Mouse (Mus musculus) midbrain, embryonic 13.5 days (tissue): Measurements from ENCODE around the gene Gm2a. TPM values are rescaled to one million over a fixed set of nuclear protein-coding genes. Genes with fewer than 3 reads are reported as not detected.

Source experiments
- ATAC-seq: fragments of 200-750 bp; cut with Nextera tagmentation; 2 replicates; pipeline ENCODE4 v1.8.0; 2017; ENCODE audit warnings: mild to moderate bottlenecking, moderate TSS enrichment, moderate library complexity
- H3K27ac ChIP-seq: fragments of 300-500 bp; sonication (generic); 2 replicates; pipeline ENCODE4 v1.5.1; 2015; ENCODE audit warnings: inconsistent platforms, mild to moderate bottlenecking, moderate library complexity
- H3K27me3 ChIP-seq: fragments of 300-500 bp; sonication (generic); 2 replicates; pipeline ENCODE4 v1.6.1; 2015; ENCODE audit warnings: mild to moderate bottlenecking, inconsistent platforms
- H3K36me3 ChIP-seq: fragments of 300-500 bp; sonication (generic); 2 replicates; pipeline ENCODE4 v1.6.1; 2015; ENCODE audit warnings: mild to moderate bottlenecking, inconsistent platforms
- H3K4me1 ChIP-seq: fragments of 300-500 bp; sonication (generic); replicated peaks from 2 replicates; pipeline ENCODE4 v1.6.1; 2015; ENCODE audit warnings: inconsistent platforms
- H3K4me2 ChIP-seq: fragments of 300-500 bp; sonication (generic); replicated peaks from 2 replicates; pipeline ENCODE4 v1.6.1; 2015; ENCODE audit warnings: moderate library complexity, mild to moderate bottlenecking, inconsistent platforms
- H3K4me3 ChIP-seq: fragments of 300-500 bp; sonication (generic); replicated peaks from 2 replicates; pipeline ENCODE4 v1.5.1; 2015; ENCODE audit warnings: mild to moderate bottlenecking, inconsistent platforms
- H3K9ac ChIP-seq: fragments of 300-500 bp; sonication (generic); replicated peaks from 2 replicates; pipeline ENCODE4 v1.6.1; 2015; ENCODE audit warnings: mild to moderate bottlenecking, inconsistent platforms
- H3K9me3 ChIP-seq: fragments of 300-500 bp; sonication (generic); 2 replicates; pipeline ENCODE4 v1.6.1; 2016; ENCODE audit warnings: mild to moderate bottlenecking, inconsistent platforms
- WGBS: fragments of 180-500 bp; shearing (Covaris S2); methylation state at CpG from one replicate; pipeline ENCODE4 v1.1.7; 2015; 5-methylcytosine and 5-hydroxymethylcytosine counted together
- polyA plus RNA-seq: library from polyadenylated mRNA; unstranded; fragments of >200 nt; fragmentation: Nextera tagmentation; extraction: Ambion mirVana; gene quantifications from 2 replicates; pipeline ENCODE4 v1.2.1, GENCODE M21; 2015

Gene Gm2a
- polyA plus RNA-seq, result 13.2 and 14.5 TPM in 2 replicates

GRCm38 (mm10) chr11:55097463-55098188, at the start of gene Gm2a:
TSS of gene Gm2a (plus strand) at chr11:55098115.
- H3K9ac ChIP-seq, result peak within 1 kb of the TSS; percentile 68
- H3K9me3 ChIP-seq, result no peaks in the 10 kb centered on the region
- no peaks in the 10 kb centered on the region for H3K27me3 ChIP-seq
- H3K4me2 ChIP-seq, result peak within 1 kb of the TSS; percentile 67
- 0 out of 2 replicates have a peak, but pooled peaks cover 2% of the 10 kb centered on the region for H3K36me3 ChIP-seq
- peak; percentile 96 for ATAC-seq
- H3K27ac ChIP-seq, result peak within 1 kb of the TSS; percentile 54
- 3% methylated on average over 45 of the region's 45 CpGs for WGBS
- peak within 1 kb of the TSS; percentile 50 for H3K4me3 ChIP-seq
- H3K4me1 ChIP-seq, result peaks cover 19% of the 10 kb centered on the region

- Histone ChIP-seq H3K27me3 (no peaks in the 10 kb centered on the region), H3K9ac (no peak overlapping the region), H3K4me3 (no peak overlapping the region), H3K36me3 (no peaks in the 10 kb centered on the region), H3K4me1 (no peaks in the 10 kb centered on the region), H3K4me2 (no peak overlapping the region), H3K9me3 (no peaks in the 10 kb centered on the region), H3K27ac (no peak overlapping the region)
- 79% methylated on average over 7 of the region's 7 CpGs for WGBS
- ATAC-seq, result no peak
Observed at GRCm38 (mm10) chr11:55050837-55051510, 46.9 kb upstream of the Gm2a start.

GRCm38 (mm10) chr11:55057511-55057910, 40.4 kb upstream of the Gm2a start:
- no peak overlapping the region for H3K4me2 ChIP-seq
- 80% methylated on average over 3 of the region's 3 CpGs for WGBS
- ATAC-seq, result no peak
- H3K4me3 ChIP-seq, result no peak overlapping the region
- H3K9me3 ChIP-seq, result no peaks in the 10 kb centered on the region
- H3K9ac ChIP-seq, result no peak overlapping the region
- H3K4me1 ChIP-seq, result no peaks in the 10 kb centered on the region
- H3K36me3 ChIP-seq, result no peaks in the 10 kb centered on the region
- no peak overlapping the region for H3K27ac ChIP-seq
- no peaks in the 10 kb centered on the region for H3K27me3 ChIP-seq

GRCm38 (mm10) chr11:55060802-55061201, 37.1 kb upstream of the Gm2a start:
- Histone ChIP-seq H3K4me1 (no peaks in the 10 kb centered on the region), H3K9ac (no peak overlapping the region), H3K36me3 (no peaks in the 10 kb centered on the region), H3K4me2 (no peak overlapping the region), H3K27me3 (no peaks in the 10 kb centered on the region), H3K27ac (no peak overlapping the region), H3K9me3 (no peaks in the 10 kb centered on the region), H3K4me3 (no peak overlapping the region)
- no peak for ATAC-seq
- 92% methylated on average over 5 of the region's 5 CpGs for WGBS

GRCm38 (mm10) chr11:55062856-55063255, 35.1 kb upstream of the Gm2a start:
- no peaks in the 10 kb centered on the region for H3K9me3 ChIP-seq
- H3K27me3 ChIP-seq, result no peaks in the 10 kb centered on the region
- no peak overlapping the region for H3K4me2 ChIP-seq
- H3K4me3 ChIP-seq, result no peak overlapping the region
- WGBS, result 72% methylated on average over 5 of the region's 5 CpGs
- no peaks in the 10 kb centered on the region for H3K36me3 ChIP-seq
- no peak overlapping the region for H3K9ac ChIP-seq
- no peak overlapping the region for H3K27ac ChIP-seq
- no peaks in the 10 kb centered on the region for H3K4me1 ChIP-seq
- ATAC-seq, result no peak

GRCm38 (mm10) chr11:55066921-55067320, 31.0 kb upstream of the Gm2a start:
- Histone ChIP-seq H3K27me3 (no peaks in the 10 kb centered on the region), H3K27ac (no peak overlapping the region), H3K36me3 (no peaks in the 10 kb centered on the region), H3K4me2 (no peak overlapping the region), H3K4me1 (0 out of 2 replicates have a peak, but pooled peaks cover 3% of the 10 kb centered on the region), H3K4me3 (no peak overlapping the region), H3K9ac (no peak overlapping the region), H3K9me3 (no peaks in the 10 kb centered on the region)
- 53% methylated on average over 4 of the region's 4 CpGs for WGBS
- ATAC-seq, result no peak

GRCm38 (mm10) chr11:55069023-55069422, 28.9 kb upstream of the Gm2a start:
- H3K27ac ChIP-seq, result no peak overlapping the region
- no peaks in the 10 kb centered on the region for H3K27me3 ChIP-seq
- no peak overlapping the region for H3K4me2 ChIP-seq
- 0 out of 2 replicates have a peak, but pooled peaks have one; percentile 43 for ATAC-seq
- no peak overlapping the region for H3K9ac ChIP-seq
- 0 out of 2 replicates have a peak, but pooled peaks cover 3% of the 10 kb centered on the region for H3K4me1 ChIP-seq
- H3K36me3 ChIP-seq, result no peaks in the 10 kb centered on the region
- H3K4me3 ChIP-seq, result no peak overlapping the region
- no peaks in the 10 kb centered on the region for H3K9me3 ChIP-seq
- 36% methylated on average over 2 of the region's 2 CpGs for WGBS

GRCm38 (mm10) chr11:55071344-55071743, 26.6 kb upstream of the Gm2a start:
- peaks cover 5% of the 10 kb centered on the region; the same call in 1 of the 2 replicates for H3K27me3 ChIP-seq
- no peak for ATAC-seq
- WGBS, result 90% methylated on average over 5 of the region's 5 CpGs
- H3K9me3 ChIP-seq, result no peaks in the 10 kb centered on the region
- H3K36me3 ChIP-seq, result no peaks in the 10 kb centered on the region
- H3K27ac ChIP-seq, result no peak overlapping the region
- no peak overlapping the region for H3K4me3 ChIP-seq
- 0 out of 2 replicates have a peak, but pooled peaks cover 3% of the 10 kb centered on the region for H3K4me1 ChIP-seq
- H3K4me2 ChIP-seq, result no peak overlapping the region
- no peak overlapping the region for H3K9ac ChIP-seq

GRCm38 (mm10) chr11:55072467-55072866, 25.4 kb upstream of the Gm2a start:
- peaks cover 16% of the 10 kb centered on the region for H3K27me3 ChIP-seq
- no peak overlapping the region for H3K9ac ChIP-seq
- H3K36me3 ChIP-seq, result no peaks in the 10 kb centered on the region
- no peak overlapping the region for H3K4me3 ChIP-seq
- 93% methylated on average over 8 of the region's 8 CpGs for WGBS
- H3K4me2 ChIP-seq, result no peak overlapping the region
- no peak overlapping the region for H3K27ac ChIP-seq
- no peak for ATAC-seq
- H3K9me3 ChIP-seq, result no peaks in the 10 kb centered on the region
- H3K4me1 ChIP-seq, result peaks cover 9% of the 10 kb centered on the region

- Histone ChIP-seq H3K27me3 (peaks cover 22% of the 10 kb centered on the region), H3K27ac (no peak overlapping the region), H3K9ac (no peak overlapping the region), H3K36me3 (no peaks in the 10 kb centered on the region), H3K4me1 (peaks cover 15% of the 10 kb centered on the region), H3K9me3 (no peaks in the 10 kb centered on the region), H3K4me2 (no peak overlapping the region), H3K4me3 (no peak overlapping the region)
- ATAC-seq, result no peak
- WGBS, result 83% methylated on average over 10 of the region's 10 CpGs
Observed at GRCm38 (mm10) chr11:55073191-55073590, 24.7 kb upstream of the Gm2a start.

GRCm38 (mm10) chr11:55075602-55076001, 22.3 kb upstream of the Gm2a start:
- peaks cover 14% of the 10 kb centered on the region for H3K4me1 ChIP-seq
- H3K9me3 ChIP-seq, result no peaks in the 10 kb centered on the region
- H3K36me3 ChIP-seq, result no peaks in the 10 kb centered on the region
- ATAC-seq, result no peak
- H3K27ac ChIP-seq, result no peak overlapping the region
- peaks cover 35% of the 10 kb centered on the region for H3K27me3 ChIP-seq
- 75% methylated on average over 2 of the region's 2 CpGs for WGBS
- H3K4me3 ChIP-seq, result no peak overlapping the region
- H3K9ac ChIP-seq, result no peak overlapping the region
- H3K4me2 ChIP-seq, result no peak overlapping the region

GRCm38 (mm10) chr11:55076234-55076633, 21.7 kb upstream of the Gm2a start:
- Histone ChIP-seq H3K9me3 (no peaks in the 10 kb centered on the region), H3K4me3 (no peak overlapping the region), H3K4me1 (peaks cover 14% of the 10 kb centered on the region), H3K27ac (no peak overlapping the region), H3K36me3 (no peaks in the 10 kb centered on the region), H3K4me2 (no peak overlapping the region), H3K9ac (no peak overlapping the region), H3K27me3 (peaks cover 35% of the 10 kb centered on the region)
- ATAC-seq, result no peak
- WGBS, result 96% methylated on average over 5 of the region's 5 CpGs
